Mouse (Mus musculus) heart, postnatal 0 days (tissue): Measurements from ENCODE around the gene Cfap43.

Experiments used
- CTCF ChIP-seq: IDR thresholded peaks from 2 replicates; pipeline ENCODE4 v1.5.1; 2016; ENCODE audit warnings: antibody characterized with exemption, control low read depth, low read depth
- EP300 ChIP-seq: IDR thresholded peaks from 2 replicates; pipeline ENCODE4 v1.6.1; 2016; ENCODE audit warnings: antibody characterized with exemption, low read depth

DNA sequence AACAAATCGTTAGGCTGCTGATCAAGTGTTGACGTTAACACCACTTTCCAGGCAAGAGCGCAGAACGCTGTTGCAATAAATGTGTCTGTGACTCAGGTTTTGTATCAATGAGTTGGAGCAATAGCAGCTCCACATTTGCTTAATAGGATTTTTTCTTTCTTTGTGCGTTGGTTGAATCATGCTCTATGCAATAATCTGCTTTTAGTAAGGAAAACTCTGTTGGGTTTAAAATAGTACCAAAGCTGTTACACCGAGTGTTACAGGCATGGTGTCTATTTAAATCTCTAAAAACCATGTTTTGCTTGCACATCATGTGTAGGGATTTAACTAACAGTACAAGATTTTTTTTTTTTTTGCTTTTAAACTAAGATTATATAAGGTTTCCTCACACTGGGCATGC lies 20.3 kb upstream of the Cfap43 start:
- no peak for TF ChIP-seq CTCF
- TF ChIP-seq EP300, result no peak
